ENCODE assay signal across 9 mouse cellular contexts in genomic region chr14:61647182-61647880, GRCm38 (mm10). TPM values are rescaled to one million over a fixed set of nuclear protein-coding genes. Genes with fewer than 3 reads are reported as not detected.
DNase-seq lines count a peak whose midpoint lies in the region; ATAC-seq and TF ChIP-seq lines count a peak whose summit lies in the region.
"Had no signal": no experiment of that assay in that cellular context is flagged by ENCODE, and none has a peak within 500 bp of the region (broad histone marks: within the 10 kb centered on the region; RNA-seq: fewer than 3 reads in every experiment).

No protein-coding gene starts in this region.

- TF ChIP-seq POLR2A in MEL (IDR thresholded peaks at IDR 0.05; ENCODE audit: control insufficient read depth in 1 of 2, insufficient read depth in 1 of 2, low read depth in 1 of 2, low read length in 2 of 2, poor library complexity in 1 of 2), result no peak
- TF ChIP-seq POLR2A in brain, embryonic 14.5 days (IDR thresholded peaks at IDR 0.05; ENCODE audit: borderline replicate concordance, extremely low read depth, insufficient read depth, insufficient read length, poor library complexity, severe bottlenecking), result no peak

- H3K79me2 ChIP-seq in MEL (ENCODE audit: control insufficient read depth, insufficient read depth, low read length, poor library complexity), result peaks cover 29% of the 10 kb centered on the region
- H3K79me2 ChIP-seq in macrophage (ENCODE audit: inconsistent target), result peaks cover 90% of the 10 kb centered on the region

- peak overlapping the region; percentile 92 for H3K9ac ChIP-seq in MEL (ENCODE audit: control insufficient read depth, low read depth, low read length, poor library complexity, severe bottlenecking)
- H3K9ac ChIP-seq in forebrain, embryonic 11.5 days (ENCODE audit: low read length), result peak overlapping the region; percentile 93

- H3K27ac ChIP-seq in MEL (ENCODE audit: control insufficient read depth, low read depth, low read length), result peak overlapping the region; percentile 92
- H3K27ac ChIP-seq in forebrain, embryonic 11.5 days (ENCODE audit: low read depth, low read length), result peak overlapping the region; percentile 97
- peak overlapping the region; percentile 87 for H3K27ac ChIP-seq in macrophage

- H3K36me3 ChIP-seq in MEL (ENCODE audit: control insufficient read depth in 1 of 2, insufficient read depth in 2 of 2, low read length in 2 of 2) (peaks cover 18 to 29% of the 10 kb centered on the region in 2 experiments), macrophage (ENCODE audit: inconsistent target) (no peaks in the 10 kb centered on the region)
- H3K36me3 ChIP-seq in forebrain, embryonic 11.5 days (ENCODE audit: control insufficient read depth, insufficient read depth, low read length), result no peaks in the 10 kb centered on the region

- no peaks in the 10 kb centered on the region for H3K9me3 ChIP-seq in MEL (replicated peaks; ENCODE audit: insufficient read depth, low read length)
- no peaks in the 10 kb centered on the region for H3K9me3 ChIP-seq in forebrain, embryonic 11.5 days (ENCODE audit: control insufficient read depth, low read length)

- H3K4me2 ChIP-seq in forebrain, embryonic 11.5 days (ENCODE audit: low read depth, low read length, severe bottlenecking), result peak overlapping the region; percentile 47

- no peaks in the 10 kb centered on the region for H3K27me3 ChIP-seq in MEL (ENCODE audit: control insufficient read depth in 1 of 2, insufficient read depth in 2 of 2, low read length in 2 of 2)
- no peaks in the 10 kb centered on the region for H3K27me3 ChIP-seq in forebrain, embryonic 11.5 days (ENCODE audit: control insufficient read depth, insufficient read depth, low read length)

- under 1% methylated on average over 24 of the region's 24 CpGs for WGBS in forebrain, embryonic 11.5 days
- WGBS in macrophage (ENCODE audit: missing documents), result under 1% methylated on average over 24 of the region's 24 CpGs

- intact Hi-C loops in heart, postnatal 36 days (cut with DNase I), result loop anchor here (5.0 to 10.0 kb wide), 5 partner anchors 50 to 1600 kb away; partner anchors contain the start of genes Spryd7 and Trim13

- peaks cover 10 to 26% of the 10 kb centered on the region in 2 experiments for H3K4me1 ChIP-seq in MEL (ENCODE audit: control insufficient read depth in 1 of 2, insufficient read depth in 2 of 2, low read length in 2 of 2)
- H3K4me1 ChIP-seq in forebrain, embryonic 11.5 days (replicated peaks; ENCODE audit: control insufficient read depth, insufficient read depth, low read length), result no peaks in the 10 kb centered on the region

- no peak for ATAC-seq in forebrain, embryonic 11.5 days (replicated peaks; ENCODE audit: low FRiP score)
- ATAC-seq in monocyte, adult 5-6 weeks (replicated peaks; ENCODE audit: insufficient number of reproducible peaks, low FRiP score, low TSS enrichment, poor library complexity, severe bottlenecking), result no peak

- no peak for TF ChIP-seq RAD21 in MEL (IDR thresholded peaks at IDR 0.05; ENCODE audit: low read depth, low read length)

- no peak for TF ChIP-seq CTCF in MEL (IDR thresholded peaks at IDR 0.05 in 2 of 3, conservative IDR thresholded peaks at IDR 0.05 in 1 of 3; ENCODE audit: control insufficient read depth in 1 of 3, insufficient read depth in 1 of 3, low read depth in 2 of 3, low read length in 3 of 3, poor library complexity in 1 of 3, severe bottlenecking in 1 of 3)
- no peak for TF ChIP-seq CTCF in brain, embryonic 14.5 days (IDR thresholded peaks at IDR 0.05; ENCODE audit: borderline replicate concordance, extremely low read depth, insufficient read depth, insufficient read length)

- H3K4me3 ChIP-seq in MEL (ENCODE audit: control insufficient read depth in 1 of 2, insufficient read depth in 1 of 2, low read depth in 2 of 2, low read length in 2 of 2), result peak overlapping the region; percentile 90 to 91
- H3K4me3 ChIP-seq in forebrain, embryonic 11.5 days (ENCODE audit: low read depth, low read length), result peak overlapping the region; percentile 98
- peak overlapping the region; percentile 83 for H3K4me3 ChIP-seq in macrophage (ENCODE audit: inconsistent target)

- DNase-seq in MEL (ENCODE audit: low read depth, low spot score), result peak; percentile 83
- peak; percentile 83 for DNase-seq in brain, embryonic 14.5 days (ENCODE audit: low read depth)
- DNase-seq in forebrain, embryonic 11.5 days (ENCODE audit: low spot score), result peak; percentile 65
- peak; percentile 37 to 66 for DNase-seq in heart, postnatal 36 days
- peak; percentile 17 to 20 for DNase-seq in layer of hippocampus, postnatal 25 days (ENCODE audit: extremely low spot score in 1 of 2, low spot score in 1 of 2)
- peak; percentile 13 for DNase-seq in right cerebral cortex, postnatal 4 days

- TF ChIP-seq EP300 in MEL (IDR thresholded peaks at IDR 0.05; ENCODE audit: low read depth in 1 of 2, low read length in 2 of 2), result no peak

TF ChIP-seq in MEL, 35 proteins besides CTCF, POLR2A, EP300 and RAD21:
- TF ChIP-seq CHD2 (IDR thresholded peaks at IDR 0.05; ENCODE audit: low read length) (no peak), ZMIZ1 (IDR thresholded peaks at IDR 0.05; ENCODE audit: low read depth, low read length) (no peak), NRF1 (IDR thresholded peaks at IDR 0.05; ENCODE audit: insufficient read depth, low read depth, low read length, poor library complexity, severe bottlenecking) (no peak), ZKSCAN1 (IDR thresholded peaks at IDR 0.05; ENCODE audit: low read depth, low read length) (no peak), BHLHE40 (IDR thresholded peaks at IDR 0.05; ENCODE audit: borderline replicate concordance, low read depth, low read length) (no peak), SIN3A (IDR thresholded peaks at IDR 0.05; ENCODE audit: low read length) (peak; percentile 52), MAX (IDR thresholded peaks at IDR 0.05; ENCODE audit: low read length) (no peak), GATA1 (IDR thresholded peaks at IDR 0.05; ENCODE audit: low read depth, low read length) (peak; percentile 80), MXI1 (IDR thresholded peaks at IDR 0.05; ENCODE audit: low read depth, low read length) (peak; percentile 25), ZNF384 (IDR thresholded peaks at IDR 0.05; ENCODE audit: low read depth, low read length) (0 out of 2 replicates have a peak, but pooled peaks have one; percentile 31), E2F4 (IDR thresholded peaks at IDR 0.05; ENCODE audit: borderline replicate concordance, low read depth, low read length) (no peak), MAZ (IDR thresholded peaks at IDR 0.05; ENCODE audit: low read depth, low read length) (no peak), CHD1 (IDR thresholded peaks at IDR 0.05; ENCODE audit: low read depth, low read length) (peak; percentile 86; the same call in 1 of the 2 replicates)

RNA-seq across cellular contexts. Expression of gene Kcnrg, which starts 40.1 kb away (rescaled TPM):
- 0.04 TPM in 1 of 2 replicates, not detected in the other for total RNA-seq in MEL (2012; rRNA removed)
- polyA plus RNA-seq in MEL (2012; ENCODE audit: insufficient read depth in 1 of 2, insufficient read length in 2 of 2, low read depth in 1 of 2, low replicate concordance in 2 of 2, missing spikeins in 1 of 2) (under 1 TPM in 1 of 2 experiments, not detected in 1; 0.15 TPM), macrophage (2018) (not detected in 3 replicates)
- 2.1 and 2.6 TPM in 2 replicates for polyA plus RNA-seq in brain, embryonic 14.5 days (2012; rRNA removed)
- polyA plus RNA-seq in forebrain, embryonic 11.5 days (2014; fragmentation: Nextera tagmentation; extraction: Ambion mirVana), result 0.77 and 1.0 TPM in 2 replicates
- not detected for total RNA-seq in heart, postnatal 36 days (2021)
- under 1 TPM; 0.76 to 0.77 TPM for total RNA-seq in layer of hippocampus, postnatal 25 days (2021)
- total RNA-seq in macrophage (2018; cell fraction: chromatin; rRNA removed), result 1 to 10 TPM in 1 of 26 experiments, under 1 TPM in 13, not detected in 12; 0.33 to 1.2 (median 0.55) TPM
- total RNA-seq in macrophage (2018; cell fraction: cytosol; rRNA removed), result under 1 TPM in 4 of 26 experiments, not detected in 22; 0.06 to 0.15 (median 0.10) TPM
- total RNA-seq in macrophage (2018; cell fraction: nucleus; rRNA removed), result 1 to 10 TPM in 1 of 26 experiments, under 1 TPM in 11, not detected in 14; 0.24 to 1.1 (median 0.43) TPM
- total RNA-seq in monocyte, adult 5-6 weeks (2017), result 0.19 TPM in 1 of 3 replicates, not detected in the others
- polyA plus RNA-seq: large intestine, adult 2 months had no signal

RNA-seq across cellular contexts. Expression of gene Trim13, which starts 49.3 kb away (rescaled TPM):
- total RNA-seq in MEL (2012; rRNA removed), result 5.4 and 5.9 TPM in 2 replicates
- polyA plus RNA-seq in MEL (2012; ENCODE audit: insufficient read depth in 1 of 2, insufficient read length in 2 of 2, low read depth in 1 of 2, low replicate concordance in 2 of 2, missing spikeins in 1 of 2), result 1 to 10 TPM in 1 of 2 experiments, not detected in 1; 4.8 TPM
- 27.7 and 32.6 TPM in 2 replicates for polyA plus RNA-seq in brain, embryonic 14.5 days (2012; rRNA removed)
- 26.5 and 27.7 TPM in 2 replicates for polyA plus RNA-seq in forebrain, embryonic 11.5 days (2014; fragmentation: Nextera tagmentation; extraction: Ambion mirVana)
- 1 to 10 TPM; 6.6 to 8.1 TPM for total RNA-seq in heart, postnatal 36 days (2021)
- 10 to 100 TPM; 13.2 to 15.3 TPM for total RNA-seq in layer of hippocampus, postnatal 25 days (2021)
- total RNA-seq in macrophage (2018; cell fraction: chromatin; rRNA removed), result 10 to 100 TPM in 10 of 26 experiments, 1 to 10 TPM in 16; 2.1 to 38.3 (median 6.0) TPM
- 10 to 100 TPM in 10 of 26 experiments, 1 to 10 TPM in 16; 5.5 to 41.2 (median 7.3) TPM for total RNA-seq in macrophage (2018; cell fraction: cytosol; rRNA removed)
- total RNA-seq in macrophage (2018; cell fraction: nucleus; rRNA removed), result 10 to 100 TPM in 14 of 26 experiments, 1 to 10 TPM in 12; 5.6 to 35.1 (median 10.7) TPM
- 6.3 to 8.2 TPM (median 7.2 TPM) in 3 replicates for polyA plus RNA-seq in macrophage (2018)
- total RNA-seq in monocyte, adult 5-6 weeks (2017), result 1.9 to 11.8 TPM (median 8.2 TPM) in 3 replicates

Comparison
In these comparisons a context has a peak if more than half of its experiments do, and no peak if none do; other contexts are left out.
1. DNase-seq: peak in every context shown above with its lines; median percentile 83 in MEL; 83 in brain, embryonic 14.5 days; 65 in forebrain, embryonic 11.5 days; 52 in heart, postnatal 36 days; 18 in layer of hippocampus, postnatal 25 days; 13 in right cerebral cortex, postnatal 4 days.